Mouse (Mus musculus) liver, postnatal 0 days (tissue): ENCODE measurements around the gene Bank1. TPM values are rescaled to one million over a fixed set of nuclear protein-coding genes. Genes with fewer than 3 reads are reported as not detected.

Experiments used
- ATAC-seq: fragments of 200-750 bp; cut with Nextera tagmentation; 2 replicates; pipeline ENCODE4 v1.8.0; 2017; ENCODE audit warnings: mild to moderate bottlenecking, moderate library complexity
- DNase-seq: peaks from one replicate; pipeline ENCODE4 v3.0.0-alpha.2; 2016
- H3K27ac ChIP-seq: fragments of 300-500 bp; sonication (generic); 2 replicates; pipeline ENCODE4 v1.5.1; 2014; ENCODE audit warnings: antibody characterized with exemption, moderate library complexity, mild to moderate bottlenecking, low read depth
- H3K27me3 ChIP-seq: fragments of 300-500 bp; sonication (generic); 2 replicates; pipeline ENCODE4 v1.6.1; 2014; ENCODE audit warnings: low read length, control low read depth, mixed read lengths; ENCODE audit not compliant: insufficient read depth
- H3K36me3 ChIP-seq: fragments of 300-500 bp; sonication (generic); replicated peaks from 2 replicates; pipeline ENCODE4 v1.6.1; 2014; ENCODE audit warnings: mild to moderate bottlenecking, control low read depth, low read length, moderate library complexity, mixed read lengths; ENCODE audit not compliant: insufficient read depth
- H3K4me1 ChIP-seq: fragments of 300-500 bp; sonication (generic); 2 replicates; pipeline ENCODE4 v1.6.1; 2014; ENCODE audit warnings: antibody characterized with exemption, mild to moderate bottlenecking, control low read depth; ENCODE audit not compliant: insufficient read depth
- H3K4me2 ChIP-seq: fragments of 300-500 bp; sonication (generic); 2 replicates; pipeline ENCODE4 v1.6.1; 2014; ENCODE audit warnings: low read depth, mild to moderate bottlenecking, low read length, moderate library complexity, mixed read lengths
- H3K4me3 ChIP-seq: fragments of 300-500 bp; sonication (generic); 2 replicates; pipeline ENCODE4 v1.5.1; 2014; ENCODE audit warnings: low read depth, low read length
- H3K9ac ChIP-seq: fragments of 300-500 bp; sonication (generic); replicated peaks from 2 replicates; pipeline ENCODE4 v1.6.1; 2014; ENCODE audit warnings: mild to moderate bottlenecking, moderate library complexity
- H3K9me3 ChIP-seq: fragments of 300-500 bp; sonication (generic); 2 replicates; pipeline ENCODE4 v1.6.1; 2016; ENCODE audit warnings: mild to moderate bottlenecking, control low read depth, low read length, mixed read lengths
- CTCF ChIP-seq: sonication (generic); IDR thresholded peaks from 2 replicates; pipeline ENCODE4 v1.5.1; 2016; ENCODE audit warnings: antibody characterized with exemption, low read depth
- EP300 ChIP-seq: IDR thresholded peaks from 2 replicates; pipeline ENCODE4 v1.6.1; 2016; ENCODE audit warnings: antibody characterized with exemption, low read depth, mild to moderate bottlenecking
- WGBS: fragments of 180-500 bp; shearing (Covaris S2); extraction: QIAGEN DNeasy Blood & Tissue Kit; methylation state at CpG from one replicate; pipeline ENCODE4 v1.1.7; 2014; ENCODE audit not compliant: insufficient replicate concordance; 5-methylcytosine and 5-hydroxymethylcytosine counted together
- polyA plus RNA-seq: library from polyadenylated mRNA; unstranded; fragments of >200 nt; fragmentation: Nextera tagmentation; extraction: Ambion mirVana; gene quantifications from 2 replicates; pipeline ENCODE4 v1.2.1, GENCODE M21; 2015

Gene Bank1
- polyA plus RNA-seq, 1 experiment from 2014 or later: 3.0 TPM

- DNase-seq (no peak), ATAC-seq (no peak)
- no peaks in the 10 kb centered on the region for H3K9me3 ChIP-seq
- no peaks in the 10 kb centered on the region for H3K27me3 ChIP-seq
- no peak overlapping the region for H3K4me2 ChIP-seq
- WGBS: 39% methylated on average over 4 of the region's 4 CpGs
- no peaks in the 10 kb centered on the region for H3K4me1 ChIP-seq
- no peak overlapping the region for H3K9ac ChIP-seq
- TF ChIP-seq CTCF (no peak), EP300 (no peak)
- H3K4me3 ChIP-seq: no peak overlapping the region
- H3K36me3 ChIP-seq: no peaks in the 10 kb centered on the region
- H3K27ac ChIP-seq: no peak overlapping the region
Observed at GRCm38 (mm10) chr3:136048026-136048425, 277.8 kb downstream of the Bank1 start.

DNA sequence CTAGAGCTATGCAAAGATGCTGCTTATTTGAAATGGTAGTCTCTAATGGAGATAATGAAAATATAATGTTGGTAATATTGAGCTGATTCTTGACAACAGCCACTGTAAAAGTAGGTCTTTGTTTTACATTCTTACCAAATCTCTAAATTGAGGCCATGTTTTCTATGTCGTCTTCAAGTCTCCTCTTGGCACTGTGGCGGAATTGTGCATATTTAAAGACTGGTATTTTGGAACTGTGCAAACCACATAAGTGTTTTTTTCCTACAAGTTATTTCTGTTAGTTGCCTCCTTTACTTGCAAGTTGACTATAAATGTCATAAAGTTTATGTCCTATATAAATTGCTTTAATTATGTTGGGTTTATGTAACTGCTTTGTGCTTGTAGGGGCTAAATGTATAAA is 280.5 kb downstream of the Bank1 start:
- DNase-seq (no peak), ATAC-seq (no peak)
- Histone ChIP-seq H3K36me3 (no peaks in the 10 kb centered on the region), H3K4me1 (no peaks in the 10 kb centered on the region), H3K27me3 (no peaks in the 10 kb centered on the region), H3K9ac (no peak overlapping the region), H3K4me3 (no peak overlapping the region), H3K9me3 (no peaks in the 10 kb centered on the region), H3K27ac (no peak overlapping the region), H3K4me2 (no peak overlapping the region)
- TF ChIP-seq CTCF (no peak), EP300 (no peak)
- WGBS: 84% methylated on average over 2 of the region's 2 CpGs

DNA sequence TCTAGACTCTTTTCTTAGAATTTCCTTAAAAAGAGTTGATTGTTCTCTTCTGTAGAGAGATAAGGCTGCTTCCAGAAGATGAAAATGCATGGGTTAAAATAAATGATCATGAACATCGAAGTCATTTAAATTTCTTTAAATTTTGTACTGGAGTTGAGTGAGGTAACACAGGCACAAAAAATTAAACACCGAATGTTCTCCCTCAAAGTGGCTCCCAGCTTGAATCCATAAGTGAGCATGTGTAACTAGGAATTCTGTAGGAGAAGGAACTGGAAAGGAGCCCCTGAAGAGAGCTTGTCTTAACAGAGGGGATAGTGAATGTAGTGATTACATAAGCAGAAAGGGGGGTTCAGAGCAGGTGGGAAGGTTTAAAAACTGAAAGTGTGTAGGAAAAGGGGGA is 285.8 kb downstream of the Bank1 start:
- Histone ChIP-seq H3K9ac (no peak overlapping the region), H3K4me1 (no peaks in the 10 kb centered on the region), H3K9me3 (no peaks in the 10 kb centered on the region), H3K4me3 (no peak overlapping the region), H3K4me2 (no peak overlapping the region), H3K27ac (no peak overlapping the region), H3K27me3 (no peaks in the 10 kb centered on the region), H3K36me3 (no peaks in the 10 kb centered on the region)
- DNase-seq (no peak), ATAC-seq (no peak)
- 71% methylated on average over 2 of the region's 2 CpGs for WGBS
- no peak for TF ChIP-seq CTCF

GRCm38 (mm10) chr3:136039446-136039845 is 286.4 kb downstream of the Bank1 start:
- DNase-seq (no peak), ATAC-seq (no peak)
- no peaks in the 10 kb centered on the region for H3K9me3 ChIP-seq
- no peak overlapping the region for H3K9ac ChIP-seq
- no peak for TF ChIP-seq CTCF
- TF ChIP-seq EP300: no peak
- no peak overlapping the region for H3K4me2 ChIP-seq
- H3K36me3 ChIP-seq: no peaks in the 10 kb centered on the region
- H3K4me1 ChIP-seq: no peaks in the 10 kb centered on the region
- WGBS: 82% methylated on average over 6 of the region's 6 CpGs
- H3K27me3 ChIP-seq: no peaks in the 10 kb centered on the region
- H3K4me3 ChIP-seq: no peak overlapping the region
- H3K27ac ChIP-seq: no peak overlapping the region

GRCm38 (mm10) chr3:136037254-136037653 is 288.6 kb downstream of the Bank1 start:
- no peak overlapping the region for H3K4me2 ChIP-seq
- 36% methylated on average over 3 of the region's 3 CpGs for WGBS
- H3K36me3 ChIP-seq: no peaks in the 10 kb centered on the region
- H3K9ac ChIP-seq: no peak overlapping the region
- no peak overlapping the region for H3K27ac ChIP-seq
- H3K9me3 ChIP-seq: no peaks in the 10 kb centered on the region
- no peaks in the 10 kb centered on the region for H3K4me1 ChIP-seq
- no peak for DNase-seq
- no peaks in the 10 kb centered on the region for H3K27me3 ChIP-seq
- no peak for ATAC-seq
- no peak for TF ChIP-seq CTCF
- no peak for TF ChIP-seq EP300
- no peak overlapping the region for H3K4me3 ChIP-seq

DNA sequence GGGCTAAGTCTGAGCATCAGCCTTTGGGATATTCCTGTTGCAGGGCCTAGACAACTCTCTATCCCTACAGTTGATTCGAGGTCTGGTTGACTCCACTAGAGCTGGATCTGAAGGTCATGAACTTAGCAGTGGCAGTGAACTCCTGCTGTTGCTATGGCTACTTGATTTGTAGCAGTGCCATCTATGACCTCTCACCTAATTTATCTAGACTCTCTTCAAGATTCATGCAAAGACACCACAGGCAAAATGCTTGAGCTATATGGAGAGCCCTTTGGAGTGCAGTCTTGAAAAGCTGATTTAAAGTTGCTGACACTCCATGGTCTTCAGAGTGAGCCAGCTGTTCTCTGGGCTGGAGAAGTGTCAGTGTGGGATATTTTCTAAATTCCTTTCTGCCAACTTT is 290.1 kb downstream of the Bank1 start:
- H3K4me1 ChIP-seq: no peaks in the 10 kb centered on the region
- H3K4me2 ChIP-seq: no peak overlapping the region
- no peaks in the 10 kb centered on the region for H3K27me3 ChIP-seq
- H3K9me3 ChIP-seq: no peaks in the 10 kb centered on the region
- 37% methylated on average over 1 of the region's 1 CpGs for WGBS
- no peak overlapping the region for H3K27ac ChIP-seq
- ATAC-seq: no peak
- TF ChIP-seq CTCF: no peak
- no peak for DNase-seq
- H3K9ac ChIP-seq: no peak overlapping the region
- H3K4me3 ChIP-seq: no peak overlapping the region
- H3K36me3 ChIP-seq: no peaks in the 10 kb centered on the region

- TF ChIP-seq EP300: no peak
- no peak for TF ChIP-seq CTCF
- H3K4me1 ChIP-seq: no peaks in the 10 kb centered on the region
- 70% methylated on average over 2 of the region's 2 CpGs for WGBS
- ATAC-seq: no peak
- no peaks in the 10 kb centered on the region for H3K36me3 ChIP-seq
- DNase-seq: no peak
- H3K9ac ChIP-seq: no peak overlapping the region
- no peaks in the 10 kb centered on the region for H3K9me3 ChIP-seq
- H3K4me3 ChIP-seq: no peak overlapping the region
- H3K27ac ChIP-seq: no peak overlapping the region
- no peak overlapping the region for H3K4me2 ChIP-seq
- no peaks in the 10 kb centered on the region for H3K27me3 ChIP-seq
Observed at GRCm38 (mm10) chr3:136024876-136025275, 301.0 kb downstream of the Bank1 start.
